In genomic region chr13:29184545-29184944, GRCm38 (mm10) we compare ENCODE assay signal across 20 mouse cellular contexts.
A peak's percentile ranks its signal among the peaks of the same experiment; 100 is the strongest.
DNase-seq lines count a peak whose midpoint lies in the region; ATAC-seq and TF ChIP-seq lines count a peak whose summit lies in the region.
"Had no signal": no experiment of that assay in that cellular context is flagged by ENCODE, and none has a peak within 500 bp of the region (broad histone marks: within the 10 kb centered on the region; RNA-seq: fewer than 3 reads in every experiment).

No protein-coding gene starts in this region.

- intact Hi-C loops in left cerebral cortex, adult 2 months (cut with DNase I) = no loop called here
- intact Hi-C loops in gastrocnemius, postnatal 36 days (cut with DNase I) = no loop called here

- no peak overlapping the region for H3K4me3 ChIP-seq in heart, embryonic 10.5 days
- H3K4me3 ChIP-seq in embryonic facial prominence, embryonic 13.5 days = no peak overlapping the region
- H3K4me3 ChIP-seq in limb, embryonic 13.5 days = no peak overlapping the region
- no peak overlapping the region for H3K4me3 ChIP-seq in left cerebral cortex, adult 2 months
- H3K4me3 ChIP-seq: embryonic facial prominence, embryonic 12.5 days; hindbrain, embryonic 12.5 days had no signal

- DNase-seq in heart, embryonic 10.5 days (ENCODE audit: low spot score) = no peak
- DNase-seq in heart, adult 18-20 months = no peak
- DNase-seq in brain, adult 2 months (ENCODE audit: low read depth, low spot score) = peak; percentile 7
- DNase-seq in left cerebral cortex, adult 2 months (ENCODE audit: extremely low spot score in 1 of 2, low spot score in 2 of 2) = no peak
- no peak for DNase-seq in gastrocnemius, postnatal 36 days
- DNase-seq: adrenal gland, adult 2 months; adrenal gland, postnatal 25 days; cerebellum, adult 2 months; cerebellum, postnatal 10 days; gastrocnemius, postnatal 14 days; heart, postnatal 4 days; kidney, adult 11 months; kidney, adult 9 months had no signal

- peak overlapping the region; percentile 69; the same call in 1 of the 2 replicates for H3K27ac ChIP-seq in heart, embryonic 10.5 days
- H3K27ac ChIP-seq in embryonic facial prominence, embryonic 13.5 days = no peak overlapping the region
- H3K27ac ChIP-seq in limb, embryonic 13.5 days = no peak overlapping the region
- no peak overlapping the region for H3K27ac ChIP-seq in left cerebral cortex, adult 2 months
- H3K27ac ChIP-seq: embryonic facial prominence, embryonic 12.5 days; hindbrain, embryonic 12.5 days had no signal

- no peak for TF ChIP-seq CTCF in left cerebral cortex, adult 2 months (IDR thresholded peaks at IDR 0.05)

- peaks cover 23% of the 10 kb centered on the region for H3K4me1 ChIP-seq in heart, embryonic 10.5 days
- H3K4me1 ChIP-seq in embryonic facial prominence, embryonic 13.5 days = peaks cover 17% of the 10 kb centered on the region
- peaks cover 12% of the 10 kb centered on the region for H3K4me1 ChIP-seq in limb, embryonic 13.5 days
- H3K4me1 ChIP-seq: hindbrain, embryonic 12.5 days had no signal

- 68% methylated on average over 2 of the region's 2 CpGs for whole genome bisulfite sequencing in heart, embryonic 10.5 days
- 18% methylated on average over 2 of the region's 2 CpGs for WGBS in embryonic facial prominence, embryonic 13.5 days
- WGBS in limb, embryonic 13.5 days = 24% methylated on average over 2 of the region's 2 CpGs

- H3K4me2 ChIP-seq in embryonic facial prominence, embryonic 13.5 days = no peak overlapping the region
- no peak overlapping the region for H3K4me2 ChIP-seq in limb, embryonic 13.5 days (replicated peaks)
- H3K4me2 ChIP-seq: embryonic facial prominence, embryonic 12.5 days; hindbrain, embryonic 12.5 days had no signal

- H3K9ac ChIP-seq in embryonic facial prominence, embryonic 13.5 days = no peak overlapping the region
- no peak overlapping the region for H3K9ac ChIP-seq in limb, embryonic 13.5 days
- H3K9ac ChIP-seq: embryonic facial prominence, embryonic 12.5 days; hindbrain, embryonic 12.5 days had no signal

- no peaks in the 10 kb centered on the region for H3K27me3 ChIP-seq in heart, embryonic 10.5 days (ENCODE audit: insufficient read depth, poor library complexity, severe bottlenecking)
- no peaks in the 10 kb centered on the region for H3K27me3 ChIP-seq in embryonic facial prominence, embryonic 13.5 days
- no peaks in the 10 kb centered on the region for H3K27me3 ChIP-seq in limb, embryonic 13.5 days
- H3K27me3 ChIP-seq: embryonic facial prominence, embryonic 12.5 days; hindbrain, embryonic 12.5 days had no signal

- 0 out of 2 replicates have a peak, but pooled peaks have one; percentile 57 for ATAC-seq in embryonic facial prominence, embryonic 13.5 days (ENCODE audit: insufficient number of reproducible peaks, insufficient read depth, low FRiP score, low TSS enrichment, low read depth)
- ATAC-seq in limb, embryonic 13.5 days (ENCODE audit: low FRiP score, low read depth) = peak; percentile 54; the same call in 1 of the 2 replicates
- ATAC-seq: forebrain, embryonic 14.5 days; hindbrain, embryonic 16.5 days; inflammation-experienced regulatory T-cells, adult 6 months had no signal

- no peaks in the 10 kb centered on the region for H3K9me3 ChIP-seq in heart, embryonic 10.5 days
- no peaks in the 10 kb centered on the region for H3K9me3 ChIP-seq in embryonic facial prominence, embryonic 13.5 days
- H3K9me3 ChIP-seq in limb, embryonic 13.5 days = no peaks in the 10 kb centered on the region
- H3K9me3 ChIP-seq: embryonic facial prominence, embryonic 12.5 days; hindbrain, embryonic 12.5 days had no signal

- no peaks in the 10 kb centered on the region for H3K36me3 ChIP-seq in heart, embryonic 10.5 days
- no peaks in the 10 kb centered on the region for H3K36me3 ChIP-seq in embryonic facial prominence, embryonic 13.5 days
- no peaks in the 10 kb centered on the region for H3K36me3 ChIP-seq in limb, embryonic 13.5 days
- H3K36me3 ChIP-seq: embryonic facial prominence, embryonic 12.5 days; hindbrain, embryonic 12.5 days had no signal
